Mouse (Mus musculus) G1E-ER4 (cell line): ENCODE measurements around the gene Piga. TPM values are rescaled to one million over a fixed set of nuclear protein-coding genes. Genes with fewer than 3 reads are reported as not detected.

Source experiments
- GATA1 ChIP-seq: IDR thresholded peaks from one replicate; pipeline ENCODE4 v1.8.0; 2012; ENCODE audit warnings: low read length, inconsistent platforms
- polyA plus RNA-seq: library from polyadenylated mRNA; stranded (reverse); fragments of >175 nt; gene quantifications from 2 replicates; pipeline ENCODE4 v1.2.3, GENCODE M21; 2012

Piga gene
- polyA plus RNA-seq, 1 experiment = 1.1 TPM

DNA sequence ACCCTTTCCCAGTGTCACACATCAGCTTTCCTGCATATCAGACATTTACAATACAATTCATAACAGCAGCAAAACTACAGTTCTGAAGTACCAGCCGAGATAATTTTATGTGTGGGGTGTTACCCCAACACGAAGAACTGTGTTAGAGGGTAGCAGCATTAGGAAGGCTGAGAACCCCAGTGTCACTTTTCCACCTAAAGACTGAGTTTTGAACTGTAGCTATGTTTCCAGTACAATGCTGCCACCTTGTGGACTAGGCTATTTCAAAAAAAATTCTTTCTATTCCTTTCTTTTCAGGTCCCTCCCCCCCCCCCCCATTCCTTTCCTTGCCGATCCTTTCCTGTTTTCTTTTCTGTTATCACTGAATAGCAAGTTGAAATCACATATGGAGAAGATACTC, 29.6 kb downstream of the Piga start:
- TF ChIP-seq GATA1 = no peak

DNA sequence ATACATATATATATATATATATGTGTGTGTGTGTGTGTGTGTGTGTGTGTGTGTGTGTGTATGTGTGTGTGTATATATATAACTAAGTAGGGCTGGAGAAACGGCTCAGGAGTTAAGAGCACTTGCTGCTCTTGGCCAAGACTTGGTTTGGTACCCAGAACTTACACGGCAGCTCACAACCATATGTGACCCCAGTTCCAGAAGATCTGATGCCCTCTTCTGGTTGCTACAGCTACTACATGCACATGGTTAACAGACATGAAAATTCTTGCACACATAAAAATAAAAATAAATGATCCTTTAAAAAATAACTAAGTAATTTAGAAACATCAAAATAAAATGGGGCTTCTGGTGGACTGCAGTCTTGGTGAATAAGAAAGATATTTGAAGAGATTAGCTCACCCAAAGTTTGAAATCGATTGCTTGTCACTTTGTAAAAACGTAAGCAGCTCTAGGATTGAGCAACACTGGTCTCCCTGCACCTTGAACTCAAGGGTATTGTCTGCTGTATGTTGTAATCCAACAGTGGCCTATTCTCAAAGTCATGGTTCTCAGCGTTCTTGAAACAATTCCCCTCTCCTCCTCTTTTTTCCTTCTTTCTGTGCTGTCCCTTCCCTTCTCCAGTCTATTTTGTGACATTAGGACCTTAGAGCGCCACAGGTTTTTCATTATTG, 39.8 kb downstream of the Piga start:
- TF ChIP-seq GATA1 = no peak

Other genes with a start within 250 kb of the Piga start
- gene Bmx, start 161.6 kb upstream of the Piga start, polyA plus RNA-seq = not detected in 2 replicates
- not detected in 2 replicates for gene Pir, start 150.4 kb upstream of the Piga start, polyA plus RNA-seq
- gene Vegfd, start 46.4 kb upstream of the Piga start, polyA plus RNA-seq = not detected in 2 replicates
- gene Asb11, start 17.2 kb downstream of the Piga start, polyA plus RNA-seq = not detected in 2 replicates
- gene Asb9, start 86.5 kb downstream of the Piga start, polyA plus RNA-seq = not detected in 2 replicates